18 mouse cellular contexts compared by ENCODE assay signal in the genomic region with DNA sequence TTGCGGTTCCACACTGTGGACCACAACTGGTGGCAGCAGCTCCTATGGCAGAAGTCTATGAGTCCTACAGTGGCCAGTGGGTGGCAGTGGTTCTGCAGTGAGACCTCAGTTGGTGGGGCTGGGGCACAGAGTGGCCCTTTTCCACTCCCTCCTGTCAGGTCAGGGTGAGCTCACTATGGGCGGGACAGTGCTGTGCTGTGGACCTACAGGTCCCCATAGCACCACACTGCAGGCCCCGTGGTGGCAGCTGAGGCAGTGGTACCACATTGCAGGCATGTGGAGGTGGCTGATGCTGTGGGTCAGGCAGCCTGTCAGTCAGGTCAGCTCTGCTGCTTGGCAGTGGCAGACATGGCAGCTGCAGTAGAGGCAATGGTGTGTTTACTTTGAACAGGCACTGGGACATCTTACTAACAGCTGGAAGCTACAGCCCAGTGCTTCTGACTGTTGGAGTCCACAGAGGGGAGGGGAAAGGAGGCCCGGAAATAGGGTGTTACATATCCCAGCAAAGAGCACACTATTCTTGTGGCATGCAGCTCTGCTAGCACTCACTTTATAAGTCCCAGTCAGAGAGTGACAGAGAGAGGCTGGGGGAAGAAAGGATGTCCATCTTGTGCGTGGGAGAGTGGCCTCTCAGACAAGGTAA. TPM values are rescaled to one million over a fixed set of nuclear protein-coding genes. Genes with fewer than 3 reads are reported as not detected.
DNase-seq lines count a peak whose midpoint lies in the region; ATAC-seq and TF ChIP-seq lines count a peak whose summit lies in the region.
"Had no signal": no experiment of that assay in that cellular context is flagged by ENCODE, and none has a peak within 500 bp of the region (broad histone marks: within the 10 kb centered on the region; RNA-seq: fewer than 3 reads in every experiment).

No protein-coding gene starts in this region.

- H3K4me1 ChIP-seq in heart, embryonic 12.5 days (replicated peaks), result no peaks in the 10 kb centered on the region
- no peaks in the 10 kb centered on the region for H3K4me1 ChIP-seq in intestine, postnatal 0 days (replicated peaks; ENCODE audit: control insufficient read depth, insufficient read depth, low read length)

- no peak overlapping the region for H3K4me2 ChIP-seq in heart, embryonic 12.5 days
- no peak overlapping the region for H3K4me2 ChIP-seq in intestine, postnatal 0 days (replicated peaks; ENCODE audit: low read depth)
- H3K4me2 ChIP-seq: neural tube, embryonic 15.5 days had no signal

- H3K36me3 ChIP-seq in heart, embryonic 12.5 days, result no peaks in the 10 kb centered on the region
- H3K36me3 ChIP-seq in intestine, postnatal 0 days (ENCODE audit: control insufficient read depth, insufficient read depth), result no peaks in the 10 kb centered on the region
- H3K36me3 ChIP-seq: neural tube, embryonic 15.5 days had no signal

- H3K4me3 ChIP-seq in heart, embryonic 12.5 days, result no peak overlapping the region
- H3K4me3 ChIP-seq in intestine, postnatal 0 days (ENCODE audit: low read depth, low read length), result no peak overlapping the region
- H3K4me3 ChIP-seq: neural tube, embryonic 15.5 days had no signal

- 64% methylated on average over 5 of the region's 5 CpGs for WGBS in heart, embryonic 12.5 days
- WGBS in intestine, postnatal 0 days, result 67% methylated on average over 5 of the region's 5 CpGs

- ATAC-seq in heart, embryonic 12.5 days (ENCODE audit: insufficient number of reproducible peaks, low FRiP score), result 0 out of 2 replicates have a peak, but pooled peaks have one; percentile 22
- 0 out of 2 replicates have a peak, but pooled peaks have one; percentile 10 for ATAC-seq in intestine, postnatal 0 days
- ATAC-seq: midbrain, embryonic 16.5 days had no signal

- H3K27me3 ChIP-seq in heart, embryonic 12.5 days (replicated peaks), result no peaks in the 10 kb centered on the region
- H3K27me3 ChIP-seq in intestine, postnatal 0 days (replicated peaks; ENCODE audit: control insufficient read depth, insufficient read depth, low read length), result no peaks in the 10 kb centered on the region
- H3K27me3 ChIP-seq: neural tube, embryonic 15.5 days had no signal

- DNase-seq in heart, adult 18-20 months, result no peak
- peak; percentile 6 for DNase-seq in 416B (ENCODE audit: low read depth)
- DNase-seq in kidney, postnatal 4 days, result peak; percentile 15 to 42
- DNase-seq in spleen, postnatal 10 days (ENCODE audit: low spot score in 2 of 2), result no peak
- no peak for DNase-seq in thymus, postnatal 36 days
- no peak for DNase-seq in cerebellum, adult 9-11 months
- DNase-seq: cerebellum, postnatal 25 days; thymus, adult 2 months had no signal

- H3K27ac ChIP-seq in heart, embryonic 12.5 days (ENCODE audit: poor library complexity, severe bottlenecking), result no peak overlapping the region
- H3K27ac ChIP-seq in intestine, postnatal 0 days (ENCODE audit: low read depth, low read length), result no peak overlapping the region
- H3K27ac ChIP-seq: neural tube, embryonic 15.5 days had no signal

- peaks cover 7% of the 10 kb centered on the region for H3K9me3 ChIP-seq in heart, embryonic 12.5 days (replicated peaks)
- no peaks in the 10 kb centered on the region for H3K9me3 ChIP-seq in intestine, postnatal 0 days (ENCODE audit: control insufficient read depth)
- H3K9me3 ChIP-seq: neural tube, embryonic 15.5 days had no signal

- H3K9ac ChIP-seq in heart, embryonic 12.5 days, result no peak overlapping the region
- no peak overlapping the region for H3K9ac ChIP-seq in intestine, postnatal 0 days (ENCODE audit: low read depth, low read length)
- H3K9ac ChIP-seq: neural tube, embryonic 15.5 days had no signal

- peak; percentile 58 for TF ChIP-seq CTCF in intestine, postnatal 0 days (IDR thresholded peaks at IDR 0.05; ENCODE audit: low read depth)

RNA-seq across cellular contexts. Expression of gene Cyp2d9, which starts 4.9 kb away (rescaled TPM):
- not detected in 2 replicates for polyA plus RNA-seq in heart, embryonic 12.5 days (2016; fragmentation: Nextera tagmentation; extraction: Ambion mirVana)
- total RNA-seq in heart, adult 18-20 months (2021), result not detected
- polyA plus RNA-seq in intestine, postnatal 0 days (2015; fragmentation: Nextera tagmentation; extraction: Ambion mirVana), result not detected in 2 replicates
- total RNA-seq: granulocyte monocyte progenitor cell, adult 5-6 weeks; hematopoietic stem cell, adult 5-6 weeks; layer of hippocampus, postnatal 10 days had no signal
- polyA plus RNA-seq: frontal cortex, adult 2 months; limb, embryonic 11.5 days; midbrain, embryonic 16.5 days; neural tube, embryonic 15.5 days; small intestine, adult 2 months had no signal

RNA-seq across cellular contexts. Expression of gene Cyp2d10, which starts 31.1 kb away (rescaled TPM):
- polyA plus RNA-seq in heart, embryonic 12.5 days (2016; fragmentation: Nextera tagmentation; extraction: Ambion mirVana), result 0.15 TPM in 1 of 2 replicates, not detected in the other
- not detected for total RNA-seq in heart, adult 18-20 months (2021)
- 0.25 and 0.39 TPM in 2 replicates for polyA plus RNA-seq in intestine, postnatal 0 days (2015; fragmentation: Nextera tagmentation; extraction: Ambion mirVana)
- total RNA-seq: granulocyte monocyte progenitor cell, adult 5-6 weeks; hematopoietic stem cell, adult 5-6 weeks had no signal
- polyA plus RNA-seq: frontal cortex, adult 2 months; limb, embryonic 11.5 days; midbrain, embryonic 16.5 days; neural tube, embryonic 15.5 days had no signal

RNA-seq across cellular contexts. Expression of gene Cyp2d11, which starts 44.3 kb away (rescaled TPM):
- polyA plus RNA-seq in heart, embryonic 12.5 days (2016; fragmentation: Nextera tagmentation; extraction: Ambion mirVana), result not detected in 2 replicates
- total RNA-seq in heart, adult 18-20 months (2021), result not detected
- not detected in 2 replicates for polyA plus RNA-seq in intestine, postnatal 0 days (2015; fragmentation: Nextera tagmentation; extraction: Ambion mirVana)
- total RNA-seq: granulocyte monocyte progenitor cell, adult 5-6 weeks; hematopoietic stem cell, adult 5-6 weeks; layer of hippocampus, postnatal 10 days had no signal
- polyA plus RNA-seq: frontal cortex, adult 2 months; limb, embryonic 11.5 days; midbrain, embryonic 16.5 days; neural tube, embryonic 15.5 days; small intestine, adult 2 months; thymus, adult 2 months had no signal

RNA-seq across cellular contexts. Expression of gene Cyp2d22, which starts 58.0 kb away (rescaled TPM):
- 7.3 and 8.0 TPM in 2 replicates for polyA plus RNA-seq in heart, embryonic 12.5 days (2016; fragmentation: Nextera tagmentation; extraction: Ambion mirVana)
- 10 to 100 TPM; 25.8 to 30.1 TPM for total RNA-seq in heart, adult 18-20 months (2021)
- 5.7 and 7.6 TPM in 2 replicates for polyA plus RNA-seq in intestine, postnatal 0 days (2015; fragmentation: Nextera tagmentation; extraction: Ambion mirVana)

Comparison
In these comparisons a context has a peak if more than half of its experiments do, and no peak if none do; other contexts are left out.
1. DNase-seq: peak in 416B (single experiment) and kidney, postnatal 4 days (2 of 2); none in heart, adult 18-20 months (0 of 2), spleen, postnatal 10 days (0 of 2), thymus, postnatal 36 days (0 of 2) and cerebellum, adult 9-11 months (single experiment).